Mouse (Mus musculus) embryo, embryonic 11.5 days (tissue): ENCODE results near the gene Blm.

Source experiments
- DNase-seq: peaks from one replicate; pipeline ENCODE4 v3.0.0-alpha.2; 2012; ENCODE audit warnings: low read depth, low spot score

Blm gene

GRCm38 (mm10) chr7:80440685-80441084 lies 94.2 kb downstream of the Blm start:
- no peak for DNase-seq

GRCm38 (mm10) chr7:80439789-80440488 lies 95.0 kb downstream of the Blm start:
- no peak for DNase-seq

- no peak for DNase-seq
Observed at GRCm38 (mm10) chr7:80439032-80439760, 95.7 kb downstream of the Blm start.

GRCm38 (mm10) chr7:80436571-80436970 lies 98.3 kb downstream of the Blm start:
- DNase-seq, result no peak

GRCm38 (mm10) chr7:80435594-80435993 lies 99.3 kb downstream of the Blm start:
- DNase-seq, result no peak

GRCm38 (mm10) chr7:80429661-80430060 lies 105.3 kb downstream of the Blm start:
- no peak for DNase-seq

GRCm38 (mm10) chr7:80427730-80428129 lies 107.2 kb downstream of the Blm start:
- DNase-seq, result no peak

- no peak for DNase-seq
Observed at GRCm38 (mm10) chr7:80426363-80426762, 108.6 kb downstream of the Blm start.

- no peak for DNase-seq
Observed at GRCm38 (mm10) chr7:80424722-80425121, 110.2 kb downstream of the Blm start.

GRCm38 (mm10) chr7:80422759-80423480 lies 112.0 kb downstream of the Blm start:
- no peak for DNase-seq

GRCm38 (mm10) chr7:80421576-80421975 lies 113.3 kb downstream of the Blm start:
- DNase-seq, result no peak

GRCm38 (mm10) chr7:80420586-80420985 lies 114.3 kb downstream of the Blm start:
- no peak for DNase-seq

- DNase-seq, result no peak
Observed at GRCm38 (mm10) chr7:80419278-80419677, 115.6 kb downstream of the Blm start.

GRCm38 (mm10) chr7:80418036-80418435 lies 116.9 kb downstream of the Blm start:
- DNase-seq, result no peak

- no peak for DNase-seq
Observed at GRCm38 (mm10) chr7:80417601-80418000, 117.3 kb downstream of the Blm start.

GRCm38 (mm10) chr7:80416969-80417368 lies 118.0 kb downstream of the Blm start:
- DNase-seq, result no peak

- DNase-seq, result no peak
Observed at GRCm38 (mm10) chr7:80414303-80414855, 120.5 kb downstream of the Blm start.

- DNase-seq, result no peak
Observed at GRCm38 (mm10) chr7:80413512-80414302, 121.2 kb downstream of the Blm start.

- DNase-seq, result no peak
Observed at GRCm38 (mm10) chr7:80412781-80413180, 122.1 kb downstream of the Blm start.

GRCm38 (mm10) chr7:80412279-80412678 lies 122.6 kb downstream of the Blm start:
- DNase-seq, result no peak

- DNase-seq, result no peak
Observed at GRCm38 (mm10) chr7:80410380-80410779, 124.5 kb downstream of the Blm start.
